Mouse (Mus musculus) small intestine, adult 2 months (tissue): ENCODE measurements at regions not wholly inside any gene's neighbourhood (a gene's known extent, or its start where the extent isn't known, plus 50 kb on each side); places are given as distances from the start of the nearest gene placed in this dataset.

Experiments
- CTCF ChIP-seq: fragments of 200-500 bp; IDR thresholded peaks from 2 replicates; pipeline ENCODE4 v1.5.1; 2012; ENCODE audit warnings: low read depth, mild to moderate bottlenecking, control low read depth, inconsistent platforms, low read length, moderate library complexity, mixed read lengths; ENCODE audit not compliant: insufficient replicate concordance, insufficient read length; ENCODE audit errors: extremely low read depth
- POLR2A ChIP-seq: fragments of 200-500 bp; IDR thresholded peaks from 2 replicates; pipeline ENCODE4 v1.6.1; 2012; ENCODE audit warnings: low read depth, mild to moderate bottlenecking, control low read depth, inconsistent platforms, low read length, moderate library complexity

DNA sequence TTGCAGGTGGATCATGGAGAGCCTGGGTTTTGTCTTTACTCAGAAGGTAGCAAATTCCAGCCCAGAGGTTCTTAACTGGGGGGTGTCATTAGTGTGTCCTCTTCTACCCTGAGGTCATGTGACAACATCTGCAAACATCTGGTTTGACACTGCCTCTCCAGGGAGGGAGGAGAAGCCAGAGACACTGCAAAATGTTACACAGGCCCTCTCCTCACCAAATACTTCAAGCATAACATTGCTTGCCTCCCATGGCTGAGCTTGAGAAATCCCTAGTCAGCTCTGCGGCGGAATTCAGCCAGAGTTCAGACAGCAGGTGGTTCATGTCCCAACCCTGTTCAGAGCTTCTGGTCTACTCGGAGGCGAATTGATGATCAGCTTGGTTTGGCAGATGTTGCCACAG, 178.4 kb upstream of the Prok2 start:
- TF ChIP-seq POLR2A (no peak), CTCF (no peak)
